Mouse (Mus musculus): ENCODE measurements around the gene Ehd2.

DNA sequence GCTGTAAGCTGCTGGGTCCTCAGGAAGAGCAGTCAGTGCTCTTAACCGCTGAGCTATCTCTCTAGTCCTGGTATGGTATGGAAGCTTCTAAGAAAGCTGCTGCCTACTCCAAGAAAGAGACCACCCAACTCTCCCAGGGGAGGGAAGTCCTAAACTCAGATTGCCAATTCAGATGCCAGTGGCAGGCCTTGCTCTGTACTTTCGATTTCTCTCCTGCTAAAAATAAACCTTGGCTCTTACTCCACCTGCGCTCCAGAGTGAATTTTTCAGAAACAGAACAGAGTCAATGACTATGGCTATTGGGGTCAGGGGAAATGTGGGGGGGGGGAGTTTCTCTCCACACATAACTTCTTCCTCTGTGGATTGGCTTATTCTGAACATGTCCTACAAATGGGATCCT, 35.7 kb downstream of the Ehd2 start:
- no peak for TF ChIP-seq CTCF (IDR thresholded peaks at IDR 0.05; ENCODE audit: borderline replicate concordance, extremely low read depth, insufficient read depth, insufficient read length)
- no peak for TF ChIP-seq POLR2A (IDR thresholded peaks at IDR 0.05; ENCODE audit: borderline replicate concordance, extremely low read depth, insufficient read depth, insufficient read length, poor library complexity, severe bottlenecking)
